Mouse (Mus musculus): ENCODE results near the gene Tpo.
A peak's percentile ranks its signal among the peaks of the same experiment; 100 is the strongest.

The Tpo gene

GRCm38 (mm10) chr12:30076316-30076715, 56.1 kb downstream of the Tpo start:
- DNase-seq = no peak

- no peak for DNase-seq
Measured at GRCm38 (mm10) chr12:30069321-30069720, 63.1 kb downstream of the Tpo start.

GRCm38 (mm10) chr12:30067806-30068205, 64.6 kb downstream of the Tpo start:
- DNase-seq = no peak

- no peak for DNase-seq
Measured at GRCm38 (mm10) chr12:30062118-30062505, 70.3 kb downstream of the Tpo start.

- no peak for DNase-seq
Measured at GRCm38 (mm10) chr12:30061503-30062117, 70.8 kb downstream of the Tpo start.

- DNase-seq = no peak
Measured at GRCm38 (mm10) chr12:30058044-30058443, 74.4 kb downstream of the Tpo start.

GRCm38 (mm10) chr12:30054761-30055540, 77.5 kb downstream of the Tpo start:
- DNase-seq = no peak

GRCm38 (mm10) chr12:30050235-30050634, 82.2 kb downstream of the Tpo start:
- DNase-seq = peak; percentile 51 to 67

- DNase-seq = peak in 1 of 2 experiments; percentile 6
Measured at GRCm38 (mm10) chr12:30049818-30050217, 82.6 kb downstream of the Tpo start.

- DNase-seq = no peak
Measured at GRCm38 (mm10) chr12:30048848-30049247, 83.6 kb downstream of the Tpo start.

- peak in 1 of 2 experiments; percentile 33 for DNase-seq
Measured at GRCm38 (mm10) chr12:30040150-30040549, 92.3 kb downstream of the Tpo start.

GRCm38 (mm10) chr12:30039565-30039964, 92.9 kb downstream of the Tpo start:
- DNase-seq = peak; percentile 20 to 29

GRCm38 (mm10) chr12:30036569-30037055, 95.8 kb downstream of the Tpo start:
- DNase-seq = no peak

GRCm38 (mm10) chr12:30035841-30036568, 96.4 kb downstream of the Tpo start:
- no peak for DNase-seq

GRCm38 (mm10) chr12:30035406-30035805, 97.0 kb downstream of the Tpo start:
- DNase-seq = no peak

GRCm38 (mm10) chr12:30034681-30035080, 97.7 kb downstream of the Tpo start:
- DNase-seq = no peak

GRCm38 (mm10) chr12:30030571-30030970, 101.9 kb downstream of the Tpo start:
- no peak for DNase-seq

- no peak for DNase-seq
Measured at GRCm38 (mm10) chr12:30029111-30029510, 103.3 kb downstream of the Tpo start.

- DNase-seq = no peak
Measured at GRCm38 (mm10) chr12:30027721-30028340, 104.6 kb downstream of the Tpo start.

- no peak for DNase-seq
Measured at GRCm38 (mm10) chr12:30024264-30024825, 108.1 kb downstream of the Tpo start.

- DNase-seq = no peak
Measured at GRCm38 (mm10) chr12:30023491-30023890, 108.9 kb downstream of the Tpo start.

GRCm38 (mm10) chr12:30020447-30020846, 112.0 kb downstream of the Tpo start:
- no peak for DNase-seq

- peak in 1 of 2 experiments; percentile 15 for DNase-seq
Measured at GRCm38 (mm10) chr12:30017131-30017530, 115.3 kb downstream of the Tpo start.

Measured in cerebellum, postnatal 36 days (tissue).